Mouse (Mus musculus) intestine, postnatal 0 days (tissue): ENCODE measurements at regions not wholly inside any gene's neighbourhood (a gene's known extent, or its start where the extent isn't known, plus 50 kb on each side); places are given as distances from the start of the nearest gene placed in this dataset.

ENCODE experiments used
- ATAC-seq: fragments of 200-750 bp; cut with Nextera tagmentation; 2 replicates; pipeline ENCODE4 v1.8.0; 2017; ENCODE audit warnings: mild to moderate bottlenecking, moderate TSS enrichment, moderate library complexity
- H3K27ac ChIP-seq: fragments of 300-500 bp; sonication (generic); 2 replicates; pipeline ENCODE4 v1.5.1; 2014; ENCODE audit warnings: mild to moderate bottlenecking, low read depth, low read length, moderate library complexity
- H3K27me3 ChIP-seq: fragments of 300-500 bp; sonication (generic); replicated peaks from 2 replicates; pipeline ENCODE4 v1.6.1; 2014; ENCODE audit warnings: low read length, mixed read lengths; ENCODE audit not compliant: control insufficient read depth, insufficient read depth
- H3K36me3 ChIP-seq: fragments of 300-500 bp; sonication (generic); 2 replicates; pipeline ENCODE4 v1.6.1; 2014; ENCODE audit warnings: mild to moderate bottlenecking, moderate library complexity; ENCODE audit not compliant: control insufficient read depth, insufficient read depth
- H3K4me1 ChIP-seq: fragments of 300-500 bp; sonication (generic); replicated peaks from 2 replicates; pipeline ENCODE4 v1.6.1; 2014; ENCODE audit warnings: antibody characterized with exemption, low read length, mixed read lengths; ENCODE audit not compliant: control insufficient read depth, insufficient read depth
- H3K4me2 ChIP-seq: fragments of 300-500 bp; sonication (generic); replicated peaks from 2 replicates; pipeline ENCODE4 v1.6.1; 2014; ENCODE audit warnings: low read depth, mild to moderate bottlenecking, moderate library complexity
- H3K4me3 ChIP-seq: fragments of 300-500 bp; sonication (generic); 2 replicates; pipeline ENCODE4 v1.5.1; 2014; ENCODE audit warnings: low read depth, low read length
- H3K9ac ChIP-seq: fragments of 300-500 bp; sonication (generic); 2 replicates; pipeline ENCODE4 v1.6.1; 2014; ENCODE audit warnings: mild to moderate bottlenecking, low read depth, low read length
- H3K9me3 ChIP-seq: fragments of 300-500 bp; sonication (generic); 2 replicates; pipeline ENCODE4 v1.6.1; 2016; ENCODE audit warnings: mixed run types; ENCODE audit not compliant: control insufficient read depth
- CTCF ChIP-seq: sonication (generic); IDR thresholded peaks from 2 replicates; pipeline ENCODE4 v1.5.1; 2016; ENCODE audit warnings: low read depth, mild to moderate bottlenecking, control low read depth, antibody characterized with exemption, moderate library complexity
- WGBS: fragments of 180-500 bp; shearing (Covaris S2); extraction: QIAGEN DNeasy Blood & Tissue Kit; methylation state at CpG from one replicate; pipeline ENCODE4 v1.1.7; 2014; 5-methylcytosine and 5-hydroxymethylcytosine counted together

DNA sequence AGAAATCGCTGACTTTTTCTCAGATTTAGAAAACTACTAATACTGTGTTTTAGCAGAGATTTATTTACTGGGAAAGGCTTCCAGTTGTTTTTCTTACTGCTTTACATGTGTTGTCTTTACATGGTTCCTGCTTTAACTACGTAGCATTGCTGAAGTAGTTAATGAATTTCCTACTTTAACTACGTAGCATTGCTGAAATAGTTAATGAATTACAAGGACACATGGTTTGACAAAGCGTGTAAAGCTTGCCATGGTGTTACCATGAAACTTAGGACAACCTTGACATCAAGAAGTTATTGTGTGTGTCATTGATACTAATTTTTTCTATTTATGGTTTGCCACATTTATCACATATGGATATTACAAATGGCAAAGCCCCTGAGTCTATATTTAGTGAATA, 168.7 kb downstream of the Rfx6 start:
- no peaks in the 10 kb centered on the region for H3K27me3 ChIP-seq
- no peak overlapping the region for H3K4me2 ChIP-seq
- ATAC-seq: no peak
- no peak overlapping the region for H3K9ac ChIP-seq
- no peaks in the 10 kb centered on the region for H3K9me3 ChIP-seq
- no peak for TF ChIP-seq CTCF
- no peak overlapping the region for H3K27ac ChIP-seq
- H3K36me3 ChIP-seq: no peaks in the 10 kb centered on the region
- H3K4me1 ChIP-seq: no peaks in the 10 kb centered on the region
- 45% methylated on average over 4 of the region's 4 CpGs for WGBS
- no peak overlapping the region for H3K4me3 ChIP-seq

DNA sequence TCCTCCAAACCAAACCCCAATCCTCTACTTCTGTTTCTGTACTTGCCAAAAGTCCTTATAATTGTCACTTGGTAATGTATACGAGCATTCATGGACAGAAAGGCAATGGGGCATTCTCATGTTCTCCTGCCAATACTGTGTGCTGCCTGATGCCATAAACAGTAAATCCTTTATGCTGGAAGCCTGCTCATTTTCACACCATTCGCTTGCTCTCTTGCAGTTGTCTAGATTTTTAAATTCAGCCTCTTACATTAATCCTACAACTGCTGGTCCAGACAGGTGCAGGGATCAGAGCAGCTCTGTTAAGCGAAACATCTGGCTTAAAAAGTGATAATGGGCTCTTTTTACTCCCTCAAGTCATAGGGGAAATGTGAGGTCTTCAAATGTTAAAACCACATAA, 152.9 kb upstream of the Vgll2 start:
- no peaks in the 10 kb centered on the region for H3K9me3 ChIP-seq
- WGBS: 75% methylated on average over 3 of the region's 3 CpGs
- no peaks in the 10 kb centered on the region for H3K27me3 ChIP-seq
- H3K4me3 ChIP-seq: no peak overlapping the region
- H3K4me1 ChIP-seq: no peaks in the 10 kb centered on the region
- no peak overlapping the region for H3K9ac ChIP-seq
- H3K36me3 ChIP-seq: no peaks in the 10 kb centered on the region
- ATAC-seq: no peak
- H3K27ac ChIP-seq: no peak overlapping the region
- no peak overlapping the region for H3K4me2 ChIP-seq
- TF ChIP-seq CTCF: no peak

DNA sequence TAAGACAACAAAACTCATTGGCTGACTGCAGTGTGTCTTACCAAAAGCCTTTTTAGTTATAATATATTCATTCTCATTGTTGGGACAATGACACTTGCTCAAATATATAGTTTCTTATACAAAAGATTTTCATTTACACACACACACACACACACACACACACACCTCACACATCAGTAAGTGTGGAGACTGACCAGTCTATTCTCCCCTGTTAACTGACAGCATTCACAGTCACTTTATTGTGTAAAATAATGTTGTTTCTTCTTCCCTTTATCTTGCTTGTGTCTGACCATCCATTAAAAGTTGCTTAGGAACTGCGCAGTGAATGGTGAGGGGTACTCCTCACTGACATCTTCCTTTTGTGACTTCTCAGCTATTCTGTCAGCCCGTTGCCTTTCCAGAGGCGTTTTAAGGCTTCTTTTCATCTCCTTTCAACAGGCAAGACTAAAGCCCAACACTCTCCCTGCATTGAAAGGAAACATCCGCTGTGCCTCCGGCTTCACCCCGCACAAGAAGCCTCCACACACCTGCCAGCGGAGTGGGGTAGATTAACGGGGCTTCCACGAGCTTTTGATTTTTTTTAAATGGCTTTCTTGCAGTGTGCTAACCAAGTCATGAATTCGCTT, 111.1 kb upstream of the Vgll2 start:
- H3K27me3 ChIP-seq: no peaks in the 10 kb centered on the region
- ATAC-seq: no peak
- H3K4me3 ChIP-seq: no peak overlapping the region
- no peaks in the 10 kb centered on the region for H3K4me1 ChIP-seq
- no peak for TF ChIP-seq CTCF
- no peaks in the 10 kb centered on the region for H3K9me3 ChIP-seq
- H3K36me3 ChIP-seq: no peaks in the 10 kb centered on the region
- WGBS: 62% methylated on average over 10 of the region's 10 CpGs
- H3K27ac ChIP-seq: no peak overlapping the region
- H3K4me2 ChIP-seq: no peak overlapping the region
- H3K9ac ChIP-seq: no peak overlapping the region

DNA sequence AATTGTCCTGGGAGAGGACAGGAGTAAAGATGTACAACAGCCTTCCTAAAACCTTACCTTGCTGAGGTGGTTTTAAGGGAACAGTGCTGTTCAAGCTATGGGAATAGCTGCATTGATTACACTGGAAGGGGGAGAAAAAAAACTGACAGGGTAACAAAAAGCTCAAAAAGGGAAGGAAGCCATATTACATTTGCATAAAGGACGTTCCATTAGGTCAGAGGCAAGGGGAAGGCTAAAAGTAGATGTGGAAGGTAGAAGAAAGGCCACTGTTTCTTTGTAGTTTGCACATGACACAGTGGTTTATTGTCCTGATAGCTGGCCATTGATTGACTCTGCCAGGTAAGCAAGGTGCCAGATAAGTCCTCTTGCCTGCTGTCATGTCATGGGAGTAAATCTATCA, 110.2 kb upstream of the Vgll2 start:
- H3K4me3 ChIP-seq: no peak overlapping the region
- no peaks in the 10 kb centered on the region for H3K9me3 ChIP-seq
- H3K4me2 ChIP-seq: no peak overlapping the region
- H3K9ac ChIP-seq: no peak overlapping the region
- WGBS: 48% methylated on average over 1 of the region's 1 CpGs
- no peaks in the 10 kb centered on the region for H3K27me3 ChIP-seq
- H3K27ac ChIP-seq: no peak overlapping the region
- no peaks in the 10 kb centered on the region for H3K36me3 ChIP-seq
- ATAC-seq: no peak
- H3K4me1 ChIP-seq: no peaks in the 10 kb centered on the region
- no peak for TF ChIP-seq CTCF

DNA sequence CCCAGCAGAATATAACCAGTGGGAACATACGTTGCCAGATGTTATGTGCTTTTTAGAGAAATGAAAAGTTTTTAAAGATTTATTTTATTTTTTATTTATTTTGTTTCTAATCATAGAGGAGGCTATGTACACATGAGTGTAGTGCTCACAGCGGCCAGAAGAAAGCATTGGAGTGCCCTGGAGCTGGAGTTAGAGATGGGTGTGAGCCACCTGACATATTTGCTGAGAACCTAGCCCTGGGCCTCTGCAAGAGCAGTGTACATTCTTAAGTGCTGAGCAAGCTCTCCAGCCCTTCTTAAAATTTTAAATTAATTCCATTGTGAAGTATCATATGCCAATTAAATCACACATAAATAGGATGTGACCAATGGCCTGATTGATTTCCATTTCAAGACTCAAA, 95.7 kb upstream of the Vgll2 start:
- Histone ChIP-seq H3K36me3 (no peaks in the 10 kb centered on the region), H3K4me3 (no peak overlapping the region), H3K4me1 (no peaks in the 10 kb centered on the region), H3K9me3 (no peaks in the 10 kb centered on the region), H3K27ac (no peak overlapping the region), H3K27me3 (no peaks in the 10 kb centered on the region), H3K9ac (no peak overlapping the region), H3K4me2 (no peak overlapping the region)
- WGBS: 69% methylated on average over 2 of the region's 2 CpGs
- ATAC-seq: no peak
- no peak for TF ChIP-seq CTCF

DNA sequence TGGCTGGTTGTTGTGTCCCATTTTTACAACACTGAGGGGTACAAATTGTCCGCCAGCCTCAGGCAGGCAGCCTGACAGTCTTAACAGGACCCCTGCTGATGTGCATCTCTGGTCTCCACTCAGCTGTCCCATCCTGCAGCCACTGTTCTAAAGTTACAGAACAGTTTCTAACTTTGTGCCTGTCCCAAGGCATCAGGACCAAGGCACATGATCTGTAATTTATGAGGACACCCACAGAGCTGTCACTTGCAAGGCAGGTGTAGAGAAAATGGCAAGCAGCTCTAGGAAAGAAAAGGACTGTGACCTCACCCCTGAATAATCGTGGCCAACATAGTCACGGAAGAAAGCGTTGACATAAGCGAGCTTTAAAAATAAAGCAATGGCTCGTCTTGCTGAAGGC, 93.0 kb upstream of the Vgll2 start:
- 82% methylated on average over 6 of the region's 6 CpGs for WGBS
- no peaks in the 10 kb centered on the region for H3K36me3 ChIP-seq
- TF ChIP-seq CTCF: no peak

DNA sequence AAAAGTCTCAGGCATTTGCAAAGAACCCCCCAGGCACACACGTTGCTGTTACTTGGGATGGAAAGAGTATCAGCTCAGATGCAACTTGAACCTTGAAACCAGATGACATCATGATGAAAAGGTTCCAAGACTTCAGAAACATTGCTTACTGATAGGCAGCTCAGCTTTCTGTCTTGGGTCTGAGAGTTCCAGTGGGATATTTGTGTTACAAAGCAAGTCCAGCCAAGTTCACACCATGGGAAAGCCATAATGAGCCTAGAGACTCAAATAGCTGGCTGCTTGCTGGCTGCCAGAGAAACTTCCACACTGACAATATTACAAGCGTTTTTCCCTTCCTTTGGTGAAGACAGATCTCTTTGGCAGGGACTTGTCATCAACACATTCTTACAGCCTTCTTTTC, 92.0 kb upstream of the Vgll2 start:
- Histone ChIP-seq H3K9me3 (no peaks in the 10 kb centered on the region), H3K4me3 (no peak overlapping the region), H3K36me3 (no peaks in the 10 kb centered on the region), H3K4me1 (no peaks in the 10 kb centered on the region), H3K27me3 (no peaks in the 10 kb centered on the region), H3K9ac (no peak overlapping the region), H3K27ac (no peak overlapping the region), H3K4me2 (no peak overlapping the region)
- no peak for TF ChIP-seq CTCF
- no peak for ATAC-seq
- 71% methylated on average over 2 of the region's 2 CpGs for whole genome bisulfite sequencing

More for the DNA sequence above, 93.0 kb upstream of the Vgll2 start:
- no peaks in the 10 kb centered on the region for H3K27me3 ChIP-seq
- ATAC-seq: no peak
- H3K9me3 ChIP-seq: no peaks in the 10 kb centered on the region
- no peaks in the 10 kb centered on the region for H3K4me1 ChIP-seq
- H3K4me2 ChIP-seq: no peak overlapping the region
- no peak overlapping the region for H3K9ac ChIP-seq
- H3K4me3 ChIP-seq: no peak overlapping the region
- H3K27ac ChIP-seq: no peak overlapping the region
